Mouse (Mus musculus): Measurements from ENCODE around the gene Olfr695.

DNA sequence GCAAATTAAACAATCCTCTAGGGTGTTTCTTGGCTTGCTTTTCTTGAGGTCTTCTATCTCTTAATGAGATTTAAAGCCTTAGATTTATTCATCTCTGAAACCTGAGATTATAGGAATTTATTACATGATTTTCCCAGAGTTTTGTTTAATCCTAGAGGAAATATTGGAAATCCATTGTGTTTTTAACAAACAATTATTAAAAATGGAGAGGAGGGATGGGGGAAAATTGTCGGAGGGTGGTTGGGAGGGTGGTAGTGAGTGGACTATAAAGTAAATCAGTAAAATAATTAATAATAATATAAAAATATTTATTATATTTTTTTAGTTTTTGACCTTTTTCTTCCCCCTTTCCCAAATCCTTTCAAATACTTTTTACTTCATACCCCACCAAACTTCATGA is 24.5 kb downstream of the Olfr695 start, which contains the start of gene Olfr694:
- no peak for TF ChIP-seq EP300 (IDR thresholded peaks at IDR 0.05; ENCODE audit: low read depth in 1 of 2, low read length in 2 of 2)
- no peak for TF ChIP-seq SMC3 (IDR thresholded peaks at IDR 0.05; ENCODE audit: low read depth, low read length)
- TF ChIP-seq MXI1 (IDR thresholded peaks at IDR 0.05; ENCODE audit: low read depth, low read length): no peak
- no peak for TF ChIP-seq USF2 (IDR thresholded peaks at IDR 0.05; ENCODE audit: borderline replicate concordance in 1 of 2, insufficient read depth in 1 of 2, low read depth in 1 of 2, low read length in 2 of 2)
- TF ChIP-seq MYC (IDR thresholded peaks at IDR 0.05; ENCODE audit: low read depth, low read length): no peak
- TF ChIP-seq MAZ (IDR thresholded peaks at IDR 0.05; ENCODE audit: low read depth, low read length): no peak
- no peak for TF ChIP-seq ZNF384 (IDR thresholded peaks at IDR 0.05; ENCODE audit: low read depth, low read length)

Measured in MEL (cell line).